Mouse (Mus musculus) heart, embryonic 10.5 days (tissue): ENCODE data around the gene D930007J09Rik. TPM values are rescaled to one million over a fixed set of nuclear protein-coding genes. Genes with fewer than 3 reads are reported as not detected.
A peak's percentile ranks its signal among the peaks of the same experiment; 100 is the strongest.

Experiments
- DNase-seq: peaks from one replicate; pipeline ENCODE4 v3.0.0-alpha.2; 2017; ENCODE audit warnings: low spot score
- H3K27ac ChIP-seq: fragments of 300-500 bp; sonication (generic); 2 replicates; pipeline ENCODE4 v1.5.1; 2016; ENCODE audit warnings: mild to moderate bottlenecking
- H3K27me3 ChIP-seq: fragments of 300-500 bp; sonication (generic); 2 replicates; pipeline ENCODE4 v1.6.1; 2016; ENCODE audit warnings: mild to moderate bottlenecking; ENCODE audit not compliant: poor library complexity, insufficient read depth, severe bottlenecking
- H3K36me3 ChIP-seq: fragments of 300-500 bp; sonication (generic); 2 replicates; pipeline ENCODE4 v1.6.1; 2016; ENCODE audit warnings: mild to moderate bottlenecking, moderate library complexity
- H3K4me1 ChIP-seq: fragments of 300-500 bp; sonication (generic); 2 replicates; pipeline ENCODE4 v1.6.1; 2016; ENCODE audit warnings: mild to moderate bottlenecking
- H3K4me3 ChIP-seq: fragments of 300-500 bp; sonication (generic); 2 replicates; pipeline ENCODE4 v1.5.1; 2016; ENCODE audit warnings: mild to moderate bottlenecking, moderate library complexity
- H3K9me3 ChIP-seq: fragments of 300-500 bp; sonication (generic); 2 replicates; pipeline ENCODE4 v1.6.1; 2016; ENCODE audit warnings: mild to moderate bottlenecking, moderate library complexity
- WGBS: fragments of 180-500 bp; shearing (Covaris S2); methylation state at CpG from one replicate; pipeline ENCODE4 v1.1.7; 2016; 5-methylcytosine and 5-hydroxymethylcytosine counted together
- polyA plus RNA-seq: library from polyadenylated mRNA; unstranded; fragments of >200 nt; fragmentation: Nextera tagmentation; extraction: Ambion mirVana; gene quantifications from 2 replicates; pipeline ENCODE4 v1.2.1, GENCODE M21; 2016

Gene D930007J09Rik
- polyA plus RNA-seq, 1 experiment from 2014 or later: not detected

DNA sequence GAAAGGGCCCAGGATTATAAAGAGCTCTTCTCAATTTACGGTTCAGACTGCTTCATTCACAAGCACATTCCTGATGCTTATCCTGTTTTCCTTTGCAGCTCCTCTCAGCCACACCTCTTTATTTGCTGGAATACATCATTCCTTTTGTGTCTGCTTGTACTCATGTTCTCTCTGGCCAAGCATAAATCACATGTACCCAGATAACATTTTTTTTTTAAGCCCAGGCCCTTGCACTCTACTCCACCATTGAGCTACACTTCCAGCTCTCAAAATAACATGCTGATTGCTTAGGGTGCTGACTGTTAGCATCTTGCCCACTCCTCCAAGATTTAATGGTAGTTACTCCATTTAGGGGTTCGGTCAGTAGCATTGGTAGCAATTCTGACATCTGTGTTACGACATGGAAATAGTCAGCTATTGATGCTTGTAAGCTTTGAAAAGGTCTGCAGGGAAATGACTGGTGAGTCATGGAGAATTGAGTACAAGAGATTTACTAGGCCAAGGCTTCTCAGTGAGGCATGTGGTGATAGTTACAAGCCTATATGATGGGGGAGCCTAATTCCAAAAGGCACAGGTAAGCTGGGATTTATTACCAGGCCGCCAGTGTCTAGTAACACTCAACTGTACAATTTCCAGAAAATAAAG lies 1.2 kb upstream of the D930007J09Rik start:
- no peaks in the 10 kb centered on the region for H3K9me3 ChIP-seq
- H3K27ac ChIP-seq: no peak overlapping the region
- DNase-seq: no peak
- peak overlapping the region; percentile 84 for H3K4me3 ChIP-seq
- WGBS: 76% methylated on average over 4 of the region's 4 CpGs
- peaks cover 29% of the 10 kb centered on the region for H3K4me1 ChIP-seq
- no peaks in the 10 kb centered on the region for H3K27me3 ChIP-seq
- peaks cover 31% of the 10 kb centered on the region for H3K36me3 ChIP-seq

DNA sequence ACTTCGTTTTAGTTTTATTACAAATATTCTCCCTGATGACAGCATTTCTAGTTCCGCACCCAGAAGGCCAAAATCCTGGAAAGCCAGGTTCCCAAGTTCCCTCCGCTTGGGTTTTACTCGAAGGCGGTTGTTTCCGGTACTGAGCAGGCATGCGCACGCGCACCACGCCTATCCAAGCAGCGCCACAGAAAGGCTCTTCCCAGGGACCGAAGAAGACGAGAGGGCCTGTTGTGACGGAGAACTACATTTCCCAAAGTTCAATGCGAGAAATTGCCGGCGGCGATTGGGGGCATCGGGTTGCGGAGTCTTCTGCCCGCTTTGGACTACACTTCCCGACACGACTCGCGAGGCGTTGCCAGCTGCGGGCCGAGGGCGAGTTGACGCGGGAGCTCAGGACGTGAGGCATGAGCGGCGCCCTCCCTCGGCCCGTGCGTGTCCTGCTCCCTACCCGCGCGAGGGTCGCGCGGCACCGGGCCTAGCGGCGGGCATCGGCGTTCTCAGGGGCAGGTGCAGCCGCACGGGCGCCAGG lies 892 bp downstream of the D930007J09Rik start, which contains the start of gene Wrnip1:
Gene Wrnip1 (plus strand): TSS at position 346 of the 529 bp plus-strand sequence.
- peak; percentile 100 for DNase-seq
- H3K27ac ChIP-seq: peak within 1 kb of the TSS; percentile 95
- H3K4me1 ChIP-seq: peaks cover 26% of the 10 kb centered on the region
- WGBS: 0% methylated on average over 51 of the region's 51 CpGs
- H3K27me3 ChIP-seq: no peaks in the 10 kb centered on the region
- H3K4me3 ChIP-seq: peak within 1 kb of the TSS; percentile 84
- peaks cover 13% of the 10 kb centered on the region for H3K36me3 ChIP-seq
- H3K9me3 ChIP-seq: no peaks in the 10 kb centered on the region

GRCm38 (mm10) chr13:32800859-32801258 lies 1.8 kb downstream of the D930007J09Rik start:
- Histone ChIP-seq H3K27ac (peak overlapping the region; percentile 95), H3K4me3 (peak overlapping the region; percentile 84)

GRCm38 (mm10) chr13:32799131-32799530 lies 3.5 kb downstream of the D930007J09Rik start:
- Histone ChIP-seq H3K27me3 (no peaks in the 10 kb centered on the region), H3K4me3 (no peak overlapping the region), H3K36me3 (no peaks in the 10 kb centered on the region), H3K27ac (no peak overlapping the region), H3K4me1 (peaks cover 20% of the 10 kb centered on the region), H3K9me3 (no peaks in the 10 kb centered on the region)
- WGBS: 58% methylated on average over 2 of the region's 2 CpGs
- no peak for DNase-seq

More at GRCm38 (mm10) chr13:32800859-32801258, 1.8 kb downstream of the D930007J09Rik start:
- H3K4me1 ChIP-seq: peaks cover 24% of the 10 kb centered on the region
- peaks cover 6% of the 10 kb centered on the region; the same call in 1 of the 2 replicates for H3K36me3 ChIP-seq
- no peaks in the 10 kb centered on the region for H3K9me3 ChIP-seq
- DNase-seq: no peak
- no peaks in the 10 kb centered on the region for H3K27me3 ChIP-seq

DNA sequence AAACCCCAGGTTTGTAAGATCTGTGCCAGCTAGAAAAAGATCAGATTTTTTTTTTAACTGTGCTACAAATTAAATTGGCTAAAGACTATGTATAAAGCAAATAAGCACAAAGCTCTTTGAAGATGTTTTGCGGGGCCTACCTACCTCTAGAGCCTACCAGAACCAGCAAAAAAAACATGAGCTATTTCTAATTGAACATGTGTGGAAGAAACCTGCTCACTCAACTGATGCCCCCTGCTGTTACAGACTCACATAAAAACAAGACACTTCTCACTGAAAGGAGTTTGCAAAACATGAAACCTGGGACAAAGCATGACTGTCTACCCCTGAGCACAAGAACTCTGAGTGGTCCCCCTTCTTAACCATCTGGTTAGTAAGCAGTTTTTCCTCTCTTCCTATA lies 5.6 kb downstream of the D930007J09Rik start:
- 88% methylated on average over 1 of the region's 1 CpGs for WGBS
- DNase-seq: no peak
- H3K4me1 ChIP-seq: peaks cover 5% of the 10 kb centered on the region; the same call in 1 of the 2 replicates
- no peak overlapping the region for H3K4me3 ChIP-seq
- no peak overlapping the region for H3K27ac ChIP-seq
- H3K27me3 ChIP-seq: no peaks in the 10 kb centered on the region
- no peaks in the 10 kb centered on the region for H3K36me3 ChIP-seq
- no peaks in the 10 kb centered on the region for H3K9me3 ChIP-seq

- no peaks in the 10 kb centered on the region for H3K4me1 ChIP-seq
- no peak overlapping the region for H3K4me3 ChIP-seq
- no peaks in the 10 kb centered on the region for H3K36me3 ChIP-seq
- 85% methylated on average over 5 of the region's 5 CpGs for WGBS
- no peak for DNase-seq
- no peaks in the 10 kb centered on the region for H3K9me3 ChIP-seq
- no peak overlapping the region for H3K27ac ChIP-seq
- H3K27me3 ChIP-seq: no peaks in the 10 kb centered on the region
Measured at GRCm38 (mm10) chr13:32795166-32795565, 7.5 kb downstream of the D930007J09Rik start.

GRCm38 (mm10) chr13:32794619-32795018 lies 8.0 kb downstream of the D930007J09Rik start:
- H3K27ac ChIP-seq: no peak overlapping the region
- WGBS: 67% methylated on average over 2 of the region's 2 CpGs
- H3K4me3 ChIP-seq: no peak overlapping the region
- no peaks in the 10 kb centered on the region for H3K4me1 ChIP-seq
- no peak for DNase-seq
- H3K36me3 ChIP-seq: no peaks in the 10 kb centered on the region
- no peaks in the 10 kb centered on the region for H3K9me3 ChIP-seq
- no peaks in the 10 kb centered on the region for H3K27me3 ChIP-seq

DNA sequence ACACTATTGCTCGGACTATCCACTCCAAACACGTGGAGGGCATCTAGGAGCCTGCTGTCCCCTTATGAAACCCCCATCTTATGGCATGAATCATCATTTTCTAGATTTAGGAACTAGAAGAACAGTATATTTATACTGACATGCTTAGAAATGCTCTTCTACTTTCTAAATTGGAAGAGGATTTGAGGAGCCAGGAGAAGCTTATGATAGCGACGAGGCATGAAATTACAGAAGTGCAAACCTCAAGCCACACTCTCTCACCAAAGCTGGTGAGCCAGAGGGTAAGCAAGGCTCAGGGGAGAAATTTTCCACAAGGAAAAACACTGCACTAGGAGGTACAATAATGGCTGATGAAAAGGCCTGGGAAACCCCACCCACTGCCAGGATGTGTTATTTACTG lies 12.9 kb downstream of the D930007J09Rik start:
- Histone ChIP-seq H3K4me3 (no peak overlapping the region), H3K27me3 (no peaks in the 10 kb centered on the region), H3K9me3 (no peaks in the 10 kb centered on the region), H3K27ac (no peak overlapping the region), H3K36me3 (no peaks in the 10 kb centered on the region), H3K4me1 (no peaks in the 10 kb centered on the region)
- DNase-seq: no peak
- 76% methylated on average over 4 of the region's 4 CpGs for WGBS

DNA sequence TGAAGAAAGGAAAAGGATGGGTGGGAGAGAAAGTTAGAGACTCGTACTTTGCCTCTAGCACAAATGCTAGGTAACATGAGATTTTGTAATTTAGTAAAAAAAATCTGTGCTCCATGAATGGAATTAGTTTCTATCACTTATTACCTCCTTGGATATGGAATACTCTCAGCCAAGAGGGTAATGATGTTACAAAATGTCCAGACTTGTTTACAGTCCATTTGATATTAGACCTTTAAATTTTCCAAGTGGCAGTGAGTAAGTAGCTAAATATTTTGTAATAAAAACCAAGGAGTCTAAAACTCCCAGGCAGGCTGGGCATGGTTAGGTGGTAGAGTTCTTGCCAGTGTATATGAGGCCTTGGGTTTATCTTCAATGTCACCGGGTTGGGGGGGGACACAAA lies 15.1 kb downstream of the D930007J09Rik start:
- DNase-seq: no peak
- H3K9me3 ChIP-seq: no peaks in the 10 kb centered on the region
- H3K36me3 ChIP-seq: no peaks in the 10 kb centered on the region
- no peaks in the 10 kb centered on the region for H3K4me1 ChIP-seq
- H3K27ac ChIP-seq: no peak overlapping the region
- no peak overlapping the region for H3K4me3 ChIP-seq
- H3K27me3 ChIP-seq: no peaks in the 10 kb centered on the region
- 66% methylated on average over 2 of the region's 2 CpGs for WGBS

DNA sequence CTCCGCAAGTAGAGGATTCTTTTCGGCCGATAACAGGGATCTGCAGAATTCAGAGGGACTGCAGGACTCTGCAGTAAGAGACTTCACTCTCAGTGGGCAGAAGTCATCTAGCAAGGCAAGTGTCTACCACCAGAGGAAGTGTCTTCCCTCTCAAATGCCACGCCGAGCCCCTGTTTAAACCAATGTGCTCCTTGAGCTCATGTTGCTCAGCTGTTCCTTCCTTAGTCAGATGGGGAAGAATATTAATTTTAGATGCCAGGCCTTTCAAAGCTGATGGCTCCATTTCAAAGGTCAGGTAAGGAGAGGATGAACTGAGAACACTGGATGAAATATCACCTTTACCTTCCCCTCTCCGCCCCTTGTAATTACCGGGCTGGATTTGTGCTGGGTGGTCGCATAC lies 18.8 kb downstream of the D930007J09Rik start, which contains the start of gene Mylk4:
Gene Mylk4 (minus strand): TSS at position 139 of the 400 bp plus-strand sequence.
- Histone ChIP-seq H3K27ac (no peak within 1 kb of the TSS), H3K27me3 (no peaks in the 10 kb centered on the region), H3K9me3 (no peaks in the 10 kb centered on the region), H3K36me3 (no peaks in the 10 kb centered on the region), H3K4me1 (no peaks in the 10 kb centered on the region), H3K4me3 (no peak within 1 kb of the TSS)
- DNase-seq: no peak
- whole genome bisulfite sequencing: 81% methylated on average over 8 of the region's 8 CpGs

DNA sequence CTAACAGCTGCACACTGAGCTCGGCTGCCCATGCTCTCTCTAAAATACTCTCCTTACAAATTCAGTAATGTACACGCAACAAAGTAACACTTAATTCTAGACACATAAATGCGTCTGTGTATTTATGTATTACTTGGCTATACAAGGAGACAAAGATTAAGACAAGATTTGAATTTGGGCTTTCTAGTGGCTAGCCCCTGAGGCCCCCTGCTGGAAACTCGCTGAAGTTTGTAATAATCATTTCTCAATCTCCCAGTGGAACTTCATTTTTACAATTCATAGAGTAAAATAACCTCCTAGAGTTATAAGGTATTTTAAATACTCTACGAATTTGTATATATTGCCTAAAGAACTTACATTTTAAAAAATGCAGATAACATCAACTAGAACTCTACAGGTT lies 19.6 kb downstream of the D930007J09Rik start:
- WGBS: 57% methylated on average over 5 of the region's 5 CpGs
- no peaks in the 10 kb centered on the region for H3K36me3 ChIP-seq
- no peaks in the 10 kb centered on the region for H3K27me3 ChIP-seq
- no peaks in the 10 kb centered on the region for H3K9me3 ChIP-seq
- H3K4me1 ChIP-seq: no peaks in the 10 kb centered on the region
- H3K27ac ChIP-seq: no peak overlapping the region
- no peak for DNase-seq
- no peak overlapping the region for H3K4me3 ChIP-seq

- no peak overlapping the region for H3K27ac ChIP-seq
- no peak overlapping the region for H3K4me3 ChIP-seq
- no peaks in the 10 kb centered on the region for H3K9me3 ChIP-seq
- no peaks in the 10 kb centered on the region for H3K4me1 ChIP-seq
- H3K27me3 ChIP-seq: no peaks in the 10 kb centered on the region
- no peak for DNase-seq
- WGBS: 55% methylated on average over 3 of the region's 3 CpGs
- no peaks in the 10 kb centered on the region for H3K36me3 ChIP-seq
Measured at GRCm38 (mm10) chr13:32778861-32779260, 23.8 kb downstream of the D930007J09Rik start.

GRCm38 (mm10) chr13:32776350-32776749 lies 26.3 kb downstream of the D930007J09Rik start:
- H3K4me3 ChIP-seq: no peak overlapping the region
- H3K4me1 ChIP-seq: no peaks in the 10 kb centered on the region
- H3K27ac ChIP-seq: no peak overlapping the region
- no peaks in the 10 kb centered on the region for H3K27me3 ChIP-seq
- WGBS: 83% methylated on average over 10 of the region's 10 CpGs
- no peaks in the 10 kb centered on the region for H3K36me3 ChIP-seq
- DNase-seq: no peak
- H3K9me3 ChIP-seq: no peaks in the 10 kb centered on the region
